Mouse (Mus musculus): ENCODE measurements at regions not wholly inside any gene's neighbourhood (a gene's known extent, or its start where the extent isn't known, plus 50 kb on each side); places are given as distances from the start of the nearest gene placed in this dataset.
A peak's percentile ranks its signal among the peaks of the same experiment; 100 is the strongest.

DNA sequence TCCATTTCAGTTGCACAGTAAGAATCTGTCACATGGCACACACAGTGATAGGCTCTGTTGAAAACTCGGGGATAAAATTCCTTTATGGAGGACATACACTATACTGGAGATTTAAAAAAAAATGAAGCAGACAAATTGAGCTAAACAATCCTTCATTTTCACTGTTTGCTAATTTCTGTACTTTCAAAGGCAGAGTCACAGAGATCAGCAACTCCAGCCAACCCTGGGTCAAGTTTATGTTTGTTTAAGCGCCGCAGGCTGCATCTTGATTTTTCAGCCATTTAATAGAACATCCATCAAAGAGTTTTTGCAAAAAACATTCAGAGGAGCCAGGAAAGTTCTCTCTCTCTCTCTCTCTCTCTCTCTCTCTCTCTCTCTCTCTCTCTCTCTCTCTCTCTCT lies 114.8 kb downstream of the Anxa2 start:
- H3K9me3 ChIP-seq (ENCODE audit: control insufficient read depth, low read length) = no peaks in the 10 kb centered on the region
- 19% methylated on average over 3 of the region's 3 CpGs for WGBS
- peak; percentile 75; the same call in 1 of the 2 replicates for ATAC-seq (ENCODE audit: low read depth)
- no peaks in the 10 kb centered on the region for H3K4me1 ChIP-seq (replicated peaks; ENCODE audit: control insufficient read depth, insufficient read depth, low read length)
- peaks cover 15% of the 10 kb centered on the region; the same call in 1 of the 2 replicates for H3K27me3 ChIP-seq (ENCODE audit: control insufficient read depth, insufficient read depth, low read depth, low read length)
- no peak overlapping the region for H3K4me3 ChIP-seq (ENCODE audit: low read length)
- no peak overlapping the region for H3K27ac ChIP-seq (ENCODE audit: low read length)
- no peak overlapping the region for H3K4me2 ChIP-seq (ENCODE audit: low read depth, low read length)
- no peaks in the 10 kb centered on the region for H3K36me3 ChIP-seq (ENCODE audit: control insufficient read depth, insufficient read depth, low read length)
- H3K9ac ChIP-seq (ENCODE audit: low read length) = no peak overlapping the region

DNA sequence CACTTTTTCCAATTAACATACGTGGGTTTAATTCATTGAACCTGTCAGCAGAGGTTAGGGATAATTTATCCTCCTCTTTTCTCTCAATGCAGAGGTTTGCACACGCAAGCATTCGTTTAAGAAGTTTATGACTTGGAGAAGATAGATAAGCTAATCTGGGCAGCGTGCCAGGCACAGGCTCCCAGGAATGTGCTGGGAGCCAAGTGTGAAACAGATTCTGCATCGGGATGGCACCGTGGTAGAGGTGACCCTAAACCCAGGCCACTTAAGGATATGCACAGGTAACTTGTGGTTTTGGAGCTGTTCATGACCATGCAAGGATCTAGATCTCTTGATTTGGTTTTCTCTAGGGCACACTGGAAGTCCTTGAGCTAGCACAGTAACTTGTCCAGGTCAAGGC lies 113.6 kb downstream of the Anxa2 start:
- Histone ChIP-seq H3K27me3 (ENCODE audit: control insufficient read depth, insufficient read depth, low read depth, low read length) (peaks cover 15% of the 10 kb centered on the region; the same call in 1 of the 2 replicates), H3K4me2 (ENCODE audit: low read depth, low read length) (no peak overlapping the region), H3K9me3 (ENCODE audit: control insufficient read depth, low read length) (no peaks in the 10 kb centered on the region), H3K27ac (ENCODE audit: low read length) (no peak overlapping the region), H3K36me3 (ENCODE audit: control insufficient read depth, insufficient read depth, low read length) (no peaks in the 10 kb centered on the region), H3K4me1 (replicated peaks; ENCODE audit: control insufficient read depth, insufficient read depth, low read length) (no peaks in the 10 kb centered on the region), H3K4me3 (ENCODE audit: low read length) (no peak overlapping the region), H3K9ac (ENCODE audit: low read length) (no peak overlapping the region)
- no peak for ATAC-seq (ENCODE audit: low read depth)
- WGBS = 17% methylated on average over 6 of the region's 6 CpGs

DNA sequence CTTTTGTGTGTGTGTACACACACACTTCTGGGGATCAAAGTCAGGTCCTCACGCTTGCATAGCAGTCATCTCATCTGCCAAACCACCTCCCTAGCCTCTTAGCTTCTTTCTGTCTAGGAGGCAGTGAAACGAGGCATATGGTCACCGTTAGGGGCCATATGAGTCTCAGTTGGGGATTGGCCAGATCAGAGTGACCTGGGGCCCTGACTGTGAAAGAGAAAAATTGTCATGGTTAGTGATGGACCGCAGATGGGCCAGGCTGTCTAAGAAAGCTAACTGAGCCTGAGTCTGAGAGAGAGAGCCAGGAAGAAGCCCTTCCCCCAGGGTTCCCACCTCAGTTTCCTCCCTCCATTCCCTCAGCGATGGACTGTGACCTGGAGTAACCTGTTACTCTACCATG lies 89.8 kb downstream of the Anxa2 start:
- H3K9ac ChIP-seq (ENCODE audit: low read length) = no peak overlapping the region
- no peaks in the 10 kb centered on the region for H3K9me3 ChIP-seq (ENCODE audit: control insufficient read depth, low read length)
- no peak overlapping the region for H3K4me3 ChIP-seq (ENCODE audit: low read length)
- H3K4me1 ChIP-seq (replicated peaks; ENCODE audit: control insufficient read depth, insufficient read depth, low read length) = no peaks in the 10 kb centered on the region
- H3K36me3 ChIP-seq (ENCODE audit: control insufficient read depth, insufficient read depth, low read length) = no peaks in the 10 kb centered on the region
- ATAC-seq (ENCODE audit: low read depth) = peak; percentile 74
- peaks cover 2% of the 10 kb centered on the region; the same call in 1 of the 2 replicates for H3K27me3 ChIP-seq (ENCODE audit: control insufficient read depth, insufficient read depth, low read depth, low read length)
- no peak overlapping the region for H3K27ac ChIP-seq (ENCODE audit: low read length)
- WGBS = 56% methylated on average over 5 of the region's 5 CpGs
- H3K4me2 ChIP-seq (ENCODE audit: low read depth, low read length) = no peak overlapping the region

Measured in lung, embryonic 16.5 days (tissue).